Mouse (Mus musculus) gastrocnemius, adult 18-20 months (tissue): ENCODE results near the gene Fgfr2. TPM values are rescaled to one million over a fixed set of nuclear protein-coding genes. Genes with fewer than 3 reads are reported as not detected.
A peak's percentile ranks its signal among the peaks of the same experiment; 100 is the strongest.

Experiments
- DNase-seq: peaks from one replicate; pipeline ENCODE4 v3.0.0; 2021; ENCODE audit warnings: low spot score
- total RNA-seq, 2 experiments: library from RNA; stranded (reverse); gene quantifications; 2 replicates each; pipeline ENCODE4 v1.2.3; 2021

Gene Fgfr2
- total RNA-seq, 2 experiments from 2014 or later = 0.43 to 0.88 TPM

DNA sequence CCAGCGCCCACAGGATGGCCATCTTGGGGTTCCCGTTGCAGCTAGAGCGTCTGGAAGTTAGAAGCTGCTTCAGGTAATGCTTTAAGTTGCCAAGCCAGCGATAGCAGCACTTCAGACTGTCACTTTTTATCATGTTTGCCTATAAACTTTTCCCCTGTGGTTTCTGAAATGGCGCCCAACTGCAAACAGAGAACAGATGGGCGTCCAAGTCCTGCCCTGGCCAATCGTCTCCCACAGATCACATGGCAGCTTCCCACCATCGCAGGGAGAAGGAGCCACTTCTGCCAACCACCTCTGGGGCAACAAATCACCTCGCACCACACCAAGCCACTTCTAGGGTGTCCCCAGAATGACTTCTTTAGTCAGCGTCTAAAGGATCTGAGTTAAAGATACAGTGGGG, 2875.3 kb downstream of the Fgfr2 start:
- DNase-seq = no peak

DNA sequence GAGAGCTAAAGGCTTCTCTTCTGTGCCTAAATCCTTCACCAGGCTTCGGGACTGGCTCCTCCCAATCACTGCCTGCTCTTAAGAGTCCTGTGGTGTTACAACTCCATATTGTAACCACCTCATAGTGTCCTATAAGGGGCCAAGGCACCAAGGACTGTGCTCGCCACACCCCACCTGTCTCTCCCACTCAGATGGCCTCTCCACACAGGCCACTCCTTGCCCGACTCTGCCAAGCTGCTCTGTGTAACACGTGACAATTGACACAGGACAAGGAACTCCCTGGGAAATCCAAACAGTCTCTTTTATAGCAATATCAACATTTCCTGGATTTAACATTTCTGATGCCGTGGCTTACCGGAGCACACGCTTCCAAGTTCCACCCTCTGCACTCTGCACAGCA, 2876.7 kb downstream of the Fgfr2 start:
- DNase-seq = no peak

DNA sequence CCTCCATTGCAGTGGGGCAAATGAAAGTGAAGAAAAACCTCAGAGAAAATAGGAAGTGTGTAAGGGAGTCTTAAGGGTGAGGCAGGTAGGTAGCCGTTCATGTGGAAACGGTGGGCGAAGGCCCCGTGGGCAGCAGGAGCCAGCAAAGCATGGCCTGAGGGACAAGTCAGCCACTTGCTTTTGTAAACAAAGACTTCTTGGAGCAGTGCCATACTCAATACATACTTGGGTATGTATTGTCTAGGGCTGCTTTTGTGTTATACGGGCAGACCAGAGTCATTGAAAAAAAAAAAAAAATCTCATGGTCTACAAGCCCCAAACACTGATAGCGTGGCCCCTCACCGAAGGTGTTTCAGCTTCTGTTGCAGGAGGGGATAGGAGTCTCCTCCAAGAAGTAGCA, 2878.6 kb downstream of the Fgfr2 start:
- DNase-seq = no peak

DNA sequence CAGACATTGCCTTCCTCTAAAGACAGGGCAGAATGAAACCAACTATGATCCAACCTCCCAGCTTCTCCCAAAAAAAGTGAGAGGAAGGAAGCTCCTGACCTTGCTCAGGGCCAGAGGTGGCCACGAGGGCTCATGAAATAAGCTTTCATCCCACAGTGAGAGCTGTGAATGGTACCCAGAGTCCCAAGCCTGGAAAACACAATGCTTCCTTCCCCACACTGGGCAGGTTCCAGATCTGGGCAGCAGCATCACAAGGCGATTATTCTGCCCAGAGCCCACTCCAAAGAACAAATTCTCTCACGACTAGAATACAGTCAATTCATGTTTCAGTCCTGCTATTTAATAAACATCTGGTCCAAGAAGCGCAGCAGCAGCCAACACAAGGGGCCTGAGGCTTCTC, 2879.3 kb downstream of the Fgfr2 start:
- DNase-seq = no peak

DNA sequence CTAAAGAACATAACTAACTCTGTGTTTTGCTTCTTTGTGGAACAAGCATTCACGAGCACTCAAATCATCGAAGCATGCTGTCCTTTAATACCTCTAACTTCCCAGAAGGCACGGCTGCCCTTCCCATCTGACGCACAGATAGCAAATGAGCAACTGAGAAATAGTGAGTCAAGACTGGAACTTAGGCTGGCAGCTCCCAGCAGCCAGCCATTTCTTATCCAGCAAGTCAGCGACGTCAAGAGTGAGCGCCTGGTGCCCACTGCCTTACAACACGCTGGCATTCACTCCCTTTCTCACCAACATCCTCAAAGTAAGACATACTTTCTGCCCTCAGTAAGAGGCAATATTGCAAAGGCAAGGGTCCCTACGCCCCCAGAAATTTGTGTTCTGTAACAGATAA, 2883.0 kb downstream of the Fgfr2 start:
- no peak for DNase-seq

DNA sequence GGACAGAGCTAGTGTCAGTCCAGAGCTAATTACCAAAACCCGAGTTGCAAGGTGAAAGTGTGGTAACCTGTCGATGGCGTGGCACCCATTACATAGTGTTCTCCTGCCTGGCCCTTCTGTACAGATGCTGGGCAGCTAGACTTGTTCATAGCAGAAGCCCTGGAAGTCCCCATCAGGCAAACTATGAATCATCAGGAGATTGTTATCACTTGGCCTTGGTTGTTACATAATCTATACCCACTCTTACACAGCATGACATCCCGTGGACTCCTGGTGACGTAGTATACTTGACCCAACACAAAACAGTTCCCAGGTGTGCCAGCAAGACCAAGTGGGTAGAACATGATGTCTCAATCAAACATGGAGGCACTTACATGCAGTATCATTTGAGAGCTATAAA, 2885.9 kb downstream of the Fgfr2 start:
- no peak for DNase-seq

DNA sequence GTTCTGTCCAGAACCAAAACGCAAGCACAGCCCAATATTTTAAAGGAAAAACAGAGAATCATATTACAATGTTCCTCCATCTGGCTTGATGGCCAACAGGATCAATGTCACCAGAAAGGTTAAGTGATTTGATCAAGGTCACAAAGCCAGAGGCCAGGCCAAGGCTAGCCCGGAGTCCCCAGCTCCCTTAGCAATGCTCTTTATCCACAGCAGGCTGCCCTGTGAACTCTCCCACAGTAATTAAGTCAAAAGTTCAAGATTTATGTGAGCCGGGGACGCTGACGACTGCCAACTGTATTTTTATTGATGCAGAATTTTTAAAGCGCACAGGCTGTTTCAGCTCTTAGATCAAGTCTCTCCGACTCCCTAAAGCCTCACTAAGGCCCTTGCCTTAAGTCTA, 2889.4 kb downstream of the Fgfr2 start:
- DNase-seq = no peak

DNA sequence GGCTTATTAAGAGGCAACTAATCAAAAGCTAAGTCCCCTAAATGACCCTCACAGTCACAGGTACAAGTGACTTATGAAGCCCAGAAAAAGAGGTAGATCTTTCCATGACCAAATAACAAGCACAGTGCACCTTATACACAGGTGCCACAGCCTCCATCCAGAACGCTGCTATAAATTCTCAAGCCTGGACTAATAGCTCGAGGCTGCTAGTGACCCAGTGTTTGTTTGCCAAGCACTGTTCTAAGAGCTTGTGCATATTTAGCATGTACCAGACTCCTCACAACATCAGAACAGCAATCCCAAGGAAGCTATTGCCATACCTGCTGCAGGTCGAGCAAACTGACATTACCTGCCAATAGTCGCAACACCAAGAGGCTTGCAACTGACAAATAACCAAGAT, 2893.1 kb downstream of the Fgfr2 start:
- DNase-seq = no peak

DNA sequence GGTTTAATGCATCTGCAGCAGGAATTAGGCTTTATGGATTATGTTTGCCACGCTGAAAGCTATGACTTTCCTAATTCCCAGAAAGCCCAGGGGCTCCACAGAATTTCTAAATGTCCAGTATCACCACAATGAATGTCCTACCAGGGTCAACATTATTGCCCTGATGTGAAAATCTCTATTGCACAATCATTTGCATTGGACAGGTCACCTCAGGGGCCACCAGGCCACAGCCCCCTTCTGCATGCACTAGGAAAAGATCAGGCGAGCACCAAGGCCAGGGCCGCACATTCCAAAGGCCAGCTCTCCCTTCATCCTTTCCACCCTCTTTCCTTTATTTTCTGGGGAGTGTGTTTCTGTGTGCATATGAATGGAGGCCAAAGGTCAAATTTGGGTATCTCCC, 2897.9 kb downstream of the Fgfr2 start:
- DNase-seq = no peak

DNA sequence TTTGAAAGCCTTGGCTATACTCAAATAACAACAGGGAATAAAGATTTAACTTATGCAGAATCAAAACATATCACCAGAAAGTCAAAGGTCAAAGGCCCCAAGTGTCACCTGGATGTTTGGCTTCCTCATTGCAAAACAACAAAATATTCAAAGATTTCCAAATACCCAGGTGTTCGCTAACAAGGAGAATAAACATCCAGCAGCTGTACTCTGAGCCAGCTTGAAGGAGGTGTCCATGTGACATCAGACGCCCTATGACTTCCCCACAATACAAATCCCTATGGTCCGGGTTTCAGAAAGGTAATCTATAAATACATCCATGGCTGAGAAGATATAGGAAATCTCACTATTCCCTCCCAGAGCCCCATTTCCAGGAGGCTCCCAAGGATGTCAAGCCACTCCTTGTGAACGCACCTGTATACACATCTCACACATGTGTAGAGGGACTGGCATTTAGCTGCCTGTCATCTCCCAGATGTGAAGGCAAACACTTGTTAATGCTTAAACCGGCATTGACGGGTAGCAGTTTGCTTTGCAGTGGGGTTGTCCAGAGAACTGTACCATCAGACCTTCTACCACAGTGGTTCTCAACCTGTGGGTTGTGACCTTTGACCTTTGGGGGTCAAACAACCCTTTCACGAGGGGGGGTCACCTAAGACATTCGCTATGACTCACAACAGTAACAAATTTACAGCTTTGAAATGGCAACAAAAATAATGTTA, 2900.4 kb downstream of the Fgfr2 start:
- no peak for DNase-seq

DNA sequence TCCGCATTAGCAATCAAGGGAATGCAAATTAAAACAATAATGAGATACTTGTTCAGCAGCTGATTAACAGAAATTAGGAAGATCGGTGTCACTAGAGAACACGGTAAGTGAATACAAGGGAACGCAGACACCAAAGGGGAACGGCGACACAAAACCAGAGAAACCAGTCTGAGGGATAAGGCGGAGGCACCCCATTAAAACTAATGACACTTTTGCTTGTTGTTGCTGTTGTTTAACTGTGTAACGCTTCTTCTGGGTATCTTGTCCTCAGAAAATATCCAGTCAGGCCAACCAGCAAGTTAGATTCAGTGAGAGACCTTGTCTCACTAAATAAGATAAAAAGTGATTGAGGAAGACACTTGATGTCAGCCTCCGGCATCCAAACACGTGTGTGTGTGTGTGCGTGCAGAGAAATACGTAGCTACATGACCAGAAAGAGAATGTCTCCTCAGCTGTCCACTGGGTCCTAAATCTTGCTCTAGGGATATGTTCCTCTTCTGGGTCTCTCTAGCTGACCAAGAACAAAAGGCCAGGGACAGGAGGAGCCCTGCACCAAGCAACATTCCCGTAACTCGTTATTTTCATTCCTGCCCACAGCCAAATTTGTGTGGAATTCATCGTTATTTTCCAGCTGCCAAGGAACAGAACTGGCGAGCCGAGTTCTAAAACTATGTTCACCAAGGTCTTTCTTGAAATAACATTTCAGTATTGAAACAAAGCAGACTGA, 2901.3 kb downstream of the Fgfr2 start:
- DNase-seq = no peak

DNA sequence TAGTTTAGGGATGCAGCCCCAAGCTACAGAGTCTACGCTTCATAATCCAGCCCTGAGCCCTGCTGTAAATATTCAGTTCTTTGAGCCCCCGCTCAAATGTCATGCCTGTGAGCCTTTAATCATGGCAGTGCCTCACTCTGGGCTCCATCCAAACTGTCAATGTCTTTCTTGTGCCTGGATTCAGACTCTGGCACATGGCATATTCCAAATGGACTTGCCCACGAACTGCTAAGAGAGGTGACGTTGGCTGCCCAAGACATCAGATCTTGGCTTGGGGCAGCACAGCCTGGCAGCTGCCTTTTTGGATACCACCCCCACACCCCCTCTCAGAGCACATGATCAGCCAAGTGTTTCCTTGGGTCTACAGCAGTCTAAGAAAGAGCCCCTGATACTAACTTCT, 2902.5 kb downstream of the Fgfr2 start:
- no peak for DNase-seq

DNA sequence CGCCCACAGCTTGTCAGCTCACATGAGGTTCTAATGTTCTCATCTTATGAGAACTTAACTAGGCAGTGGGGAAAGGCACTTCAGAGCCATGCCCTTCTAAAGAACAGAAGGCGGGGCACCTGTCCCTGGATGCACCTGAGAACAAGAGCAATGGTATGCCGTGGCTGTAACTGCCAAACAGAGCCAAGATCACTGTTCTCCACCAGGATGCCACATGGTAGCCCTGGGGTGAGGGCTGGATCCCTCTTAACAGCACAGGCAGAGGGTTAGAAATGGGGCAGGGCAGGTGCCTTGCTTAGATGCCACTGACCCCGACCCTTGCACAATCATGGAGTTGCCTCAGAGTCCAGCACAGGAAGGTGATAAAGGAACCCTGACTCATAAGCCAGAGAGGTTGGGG, 2903.3 kb downstream of the Fgfr2 start:
- DNase-seq = no peak

DNA sequence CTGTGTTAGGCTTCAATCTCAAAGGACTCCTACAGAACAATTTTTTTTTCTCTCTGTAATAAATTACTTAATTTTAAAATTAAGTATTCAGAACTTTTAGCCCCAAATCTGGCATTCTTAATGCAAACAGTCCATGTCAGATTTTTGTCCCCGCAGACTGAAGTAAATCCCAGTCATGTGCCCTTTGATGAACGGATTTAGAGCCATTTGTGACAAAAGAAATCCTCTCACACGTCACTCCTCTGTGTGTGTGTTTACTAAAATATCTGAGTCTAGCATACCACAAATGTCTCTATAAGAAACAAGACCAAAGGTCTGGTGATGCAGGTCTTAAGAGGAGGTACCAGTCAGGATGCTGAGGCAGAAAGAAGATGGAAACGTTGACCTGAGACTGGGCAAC, 2906.9 kb downstream of the Fgfr2 start:
- no peak for DNase-seq

DNA sequence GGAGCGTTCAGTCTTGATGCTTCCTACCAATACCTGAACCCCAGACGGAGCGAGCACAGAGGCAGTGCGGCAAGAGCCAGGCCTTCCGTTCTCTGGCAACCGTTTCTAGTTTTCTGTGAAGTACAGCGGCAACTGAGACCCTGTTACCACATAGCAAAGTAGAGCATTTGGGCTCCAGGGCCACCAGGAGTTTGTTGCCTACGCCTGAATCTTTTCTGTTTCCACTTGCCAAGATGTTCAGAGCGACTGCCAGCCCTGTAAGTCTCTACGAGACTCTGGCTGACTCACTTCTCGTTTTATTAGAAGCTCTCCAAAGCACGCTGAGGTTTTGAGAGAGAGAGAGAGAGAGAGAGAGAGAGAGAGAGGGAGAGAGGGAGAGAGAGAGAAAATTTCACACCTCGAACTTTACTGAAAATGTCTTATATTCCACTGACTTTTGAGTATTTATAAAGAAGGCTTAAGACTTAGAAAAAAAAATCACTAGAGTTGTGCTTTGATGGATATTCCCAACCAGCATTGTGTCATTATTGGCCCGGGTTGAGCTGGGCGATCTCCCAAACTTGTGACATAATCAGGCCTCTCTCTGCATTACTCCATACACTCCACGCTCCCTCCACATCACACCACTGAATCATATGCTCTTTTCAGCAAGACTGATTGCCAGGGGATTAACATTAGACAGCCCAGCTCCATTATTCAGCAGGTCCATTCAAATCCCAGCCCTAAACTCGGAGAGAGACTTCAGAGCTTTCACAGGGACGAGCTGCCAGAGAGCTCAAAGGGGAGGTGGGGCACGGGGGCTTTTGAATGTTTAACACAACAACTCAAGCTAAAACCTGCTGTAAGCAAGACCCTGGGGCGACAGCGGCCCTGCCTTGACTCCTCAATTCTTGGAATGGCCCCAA, 2907.6 kb downstream of the Fgfr2 start:
- peak; percentile 67 for DNase-seq

DNA sequence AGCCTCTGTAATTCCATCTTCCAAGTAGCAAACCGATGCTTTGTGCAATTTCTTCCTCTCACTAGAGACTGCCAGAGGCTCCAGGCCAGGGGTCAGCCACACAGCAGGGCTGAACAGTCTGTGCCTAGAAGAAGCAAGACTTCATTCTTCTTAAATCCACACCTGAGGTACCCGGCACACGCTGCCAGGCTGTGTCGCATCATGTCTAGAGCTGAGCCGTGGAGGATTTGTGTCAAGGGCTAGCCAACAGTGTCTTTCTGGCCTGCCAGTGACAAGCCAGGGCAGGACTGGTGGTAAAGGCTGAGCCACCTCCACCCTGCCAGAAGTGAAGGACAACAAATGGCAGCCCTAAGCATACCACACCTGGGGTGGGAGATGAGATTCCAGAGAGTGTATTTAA, 2910.0 kb downstream of the Fgfr2 start:
- DNase-seq = no peak

DNA sequence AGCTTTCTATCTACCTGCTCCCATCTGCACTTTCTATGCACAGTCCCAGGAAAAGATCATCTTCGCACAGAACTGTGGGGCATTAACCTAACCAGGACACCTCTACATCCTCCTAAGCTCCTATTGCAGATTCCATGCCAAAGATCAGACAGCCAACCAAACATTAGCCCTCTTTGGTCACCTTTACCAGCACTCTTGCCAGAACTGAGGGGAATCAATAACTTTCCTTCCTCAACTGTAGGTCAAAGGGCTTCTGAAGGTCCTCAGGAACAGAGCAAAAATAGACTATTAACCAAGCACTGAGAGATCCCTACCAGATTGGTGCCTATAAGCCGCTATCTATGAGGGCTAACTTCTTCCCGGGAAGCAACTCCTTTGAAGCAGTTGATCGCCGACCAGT, 2911.7 kb downstream of the Fgfr2 start:
- DNase-seq = no peak

DNA sequence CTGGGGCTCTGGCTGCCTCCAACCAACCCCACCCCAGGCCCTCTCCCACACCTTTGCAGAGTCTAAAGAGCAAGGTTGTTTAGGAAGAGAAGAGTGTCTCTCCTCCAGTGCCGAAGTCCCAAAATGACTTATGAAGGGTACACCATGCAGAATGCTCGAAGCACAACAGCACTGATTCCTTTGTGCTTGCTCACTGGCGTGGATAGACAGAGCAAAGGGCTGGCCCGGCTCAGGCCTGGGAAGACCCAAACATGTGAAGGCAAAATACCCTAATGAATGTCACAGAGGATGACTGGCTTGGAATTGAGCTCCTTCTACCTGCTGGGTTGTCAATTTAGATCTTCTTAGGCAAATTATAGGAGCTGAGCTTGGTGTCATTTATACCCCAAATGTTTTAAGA, 2914.5 kb downstream of the Fgfr2 start:
- DNase-seq = no peak

DNA sequence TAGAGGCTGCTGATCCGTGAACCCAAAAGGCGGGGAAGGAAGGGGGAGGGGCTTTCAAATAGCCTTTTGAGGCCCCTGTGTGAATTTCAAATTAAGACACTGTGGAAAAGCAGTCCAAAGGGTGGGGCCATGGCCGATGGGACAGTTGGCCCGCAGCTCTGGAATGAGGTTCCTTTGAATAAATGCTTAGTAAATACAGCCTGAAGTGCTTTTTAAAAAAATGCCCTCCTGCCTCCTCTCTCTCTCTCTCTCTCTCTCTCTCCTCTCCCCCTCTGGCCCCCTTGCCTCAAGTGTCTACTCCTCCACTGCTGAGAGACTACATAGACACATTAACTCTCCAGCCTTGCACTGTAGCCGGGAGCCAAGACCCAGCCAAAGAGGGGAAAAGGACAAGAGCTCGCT, 2917.0 kb downstream of the Fgfr2 start:
- peak; percentile 15 for DNase-seq

DNA sequence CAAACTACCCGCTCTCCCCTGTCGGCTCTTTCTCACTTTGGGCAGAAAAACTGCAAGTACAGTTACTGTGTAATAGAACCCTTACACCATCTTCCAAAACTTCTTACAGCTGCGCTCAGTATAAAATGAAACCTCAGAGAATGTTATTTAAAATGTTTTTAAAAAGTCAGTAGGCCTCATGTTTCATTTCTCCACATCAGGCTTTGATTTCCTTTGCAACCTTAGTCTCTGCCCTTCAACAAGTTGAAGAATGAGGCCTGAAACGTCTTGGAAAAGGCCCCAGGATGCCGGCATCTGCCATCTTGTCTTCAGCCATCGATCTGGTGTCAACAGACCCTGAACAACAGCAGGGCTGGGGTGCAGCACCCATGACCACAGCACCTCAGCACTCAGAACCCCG, 2918.0 kb downstream of the Fgfr2 start:
- DNase-seq = no peak

DNA sequence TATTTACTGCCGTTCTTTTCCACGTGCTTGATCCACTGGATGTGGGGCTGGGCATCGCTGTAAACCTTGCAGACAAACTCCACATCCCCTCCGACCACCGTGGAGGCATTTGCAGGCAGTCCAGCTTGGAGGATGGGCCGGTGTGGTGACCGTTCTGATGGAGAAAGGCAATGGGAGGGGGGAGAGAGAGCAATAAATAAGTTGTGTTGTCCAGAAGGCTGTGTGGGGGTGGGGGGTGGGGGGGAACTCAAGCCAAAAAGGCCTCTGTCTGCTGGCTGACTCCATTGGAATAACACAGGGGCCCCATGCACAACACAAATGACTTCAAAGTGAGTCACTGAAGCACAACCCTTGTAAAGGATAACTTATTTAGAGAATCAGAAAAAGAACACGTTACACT, 2922.1 kb downstream of the Fgfr2 start:
- DNase-seq = no peak

DNA sequence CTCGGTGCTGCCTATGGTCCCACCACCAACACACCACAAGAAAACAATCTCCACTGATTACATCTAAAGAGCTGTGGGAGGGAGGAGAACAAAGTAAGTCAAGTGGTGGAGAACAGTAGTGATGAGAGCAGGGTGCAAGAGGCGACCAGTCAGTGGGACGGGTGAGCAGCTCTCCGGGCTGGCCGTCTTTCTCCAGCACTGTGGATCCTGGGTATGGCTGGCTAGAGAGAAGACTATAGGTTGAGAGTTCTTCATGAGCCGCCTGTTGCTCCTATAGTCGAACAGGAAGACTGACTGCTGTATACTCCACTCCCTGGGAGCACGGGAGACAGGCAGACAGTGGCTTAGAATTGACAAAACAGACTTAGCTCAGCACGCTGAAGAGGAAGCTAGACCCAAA, 2923.2 kb downstream of the Fgfr2 start:
- no peak for DNase-seq
